Mouse (Mus musculus): ENCODE results near the gene Muc16.

Muc16 gene

DNA sequence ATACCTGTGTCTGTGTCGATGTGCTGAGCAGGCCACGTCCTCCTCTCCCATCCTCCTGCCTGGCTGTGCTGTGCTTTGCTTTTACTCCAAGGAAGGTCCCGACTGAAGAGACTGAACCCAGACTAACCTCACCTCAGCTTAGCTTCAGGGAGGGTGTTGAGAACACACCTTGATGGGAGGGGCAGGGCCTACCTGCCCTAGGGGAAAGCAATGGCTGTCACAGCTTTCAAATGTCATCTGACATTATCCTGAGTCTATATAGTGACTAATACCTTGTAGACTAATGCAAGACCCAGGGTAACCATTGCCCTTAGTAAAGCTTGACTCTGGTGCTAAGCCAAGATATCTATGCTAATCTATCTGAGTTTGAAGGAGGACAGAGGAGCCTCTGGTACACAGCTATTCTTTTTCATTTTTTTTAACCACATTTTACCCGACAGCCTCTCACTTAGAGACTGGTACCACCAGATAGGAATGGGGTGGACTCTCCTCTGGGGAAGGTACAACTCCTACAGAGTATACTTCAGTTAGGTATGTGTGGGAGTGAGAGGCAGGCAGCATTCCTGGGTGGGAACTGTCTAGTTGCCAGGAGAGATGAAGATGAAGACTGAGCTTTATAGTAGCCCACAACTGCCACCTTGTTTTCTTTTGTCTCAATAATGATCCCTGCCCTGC, at the start of gene Muc16:
Gene Muc16, minus strand, starts transcription at position 51 of the 675 bp plus-strand sequence.
- DNase-seq (ENCODE audit: extremely low read depth, low read depth): no peak

DNA sequence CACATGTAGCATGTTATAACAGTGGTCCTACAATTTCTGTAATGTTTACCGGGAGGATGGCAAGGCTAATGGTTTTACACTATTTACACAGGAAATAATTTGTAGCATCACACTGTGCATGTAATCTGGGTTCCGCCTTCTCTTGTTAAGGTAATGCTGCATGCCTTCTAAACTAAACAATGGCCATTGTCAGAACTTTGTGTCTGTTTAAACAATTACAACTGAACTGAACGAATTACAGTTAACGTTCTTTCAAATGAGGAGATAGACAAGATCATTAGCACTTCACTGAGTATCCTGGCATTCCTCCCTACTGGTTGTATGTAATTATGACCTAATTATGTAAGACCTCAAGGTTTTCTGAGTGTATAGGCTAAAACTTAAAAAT, 48.4 kb upstream of the Muc16 start:
- no peak for DNase-seq (ENCODE audit: extremely low read depth, low read depth)

DNA sequence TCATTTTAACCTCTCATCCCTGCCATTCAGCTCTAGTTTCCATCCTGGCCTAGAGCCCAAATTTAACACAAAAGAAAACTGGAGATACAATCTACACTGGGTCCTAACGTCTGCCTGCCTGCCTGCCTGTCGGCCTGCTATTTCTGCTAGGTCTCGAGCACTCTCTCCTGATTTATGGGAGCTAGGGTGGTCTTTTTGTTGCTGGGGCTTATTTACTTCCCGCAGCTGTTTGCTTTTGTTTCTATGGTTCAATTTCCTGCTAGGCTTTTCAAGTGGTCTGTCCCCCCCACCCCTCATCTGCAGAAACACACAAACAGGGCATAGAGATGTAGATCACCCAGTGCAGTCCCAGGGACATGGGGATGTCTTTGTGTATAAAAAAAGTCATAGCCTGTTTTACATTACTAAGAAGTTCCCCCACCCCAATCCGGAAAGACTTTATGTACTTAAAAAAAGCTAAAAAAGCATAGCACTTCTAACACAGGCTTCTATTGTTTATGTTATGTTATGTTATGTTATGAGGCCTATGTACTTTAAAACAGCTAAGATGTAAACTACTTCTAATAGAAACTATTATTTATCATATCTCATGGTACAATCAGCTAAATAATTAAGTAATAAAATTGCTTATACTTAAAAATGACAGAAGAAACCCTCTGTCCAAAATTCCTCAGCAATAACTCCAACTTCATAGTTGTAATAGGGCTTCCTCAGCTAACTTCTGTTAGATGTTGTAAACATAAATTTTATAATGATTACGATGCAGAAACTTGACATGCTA, 47.8 kb upstream of the Muc16 start:
- no peak for DNase-seq (ENCODE audit: extremely low read depth, low read depth)

DNA sequence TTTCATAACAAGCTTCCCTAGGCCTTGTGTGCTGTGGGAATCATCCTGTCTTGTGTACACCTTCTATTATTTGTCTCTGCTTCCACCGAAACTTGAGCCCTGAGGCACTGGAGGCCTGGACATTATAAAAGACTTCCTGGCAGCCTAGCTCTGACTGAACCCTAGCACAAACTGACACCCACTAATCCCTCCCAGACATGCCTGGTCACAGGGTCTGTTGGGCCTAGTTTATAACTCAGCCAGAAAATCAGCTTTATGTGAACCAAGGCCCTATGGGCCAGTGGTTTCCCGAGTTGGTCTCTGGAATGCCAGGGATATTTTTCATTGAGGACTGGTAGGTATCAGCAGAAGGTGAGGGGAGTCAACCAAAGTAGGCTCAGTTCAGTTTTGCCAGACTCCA, 46.7 kb upstream of the Muc16 start:
- DNase-seq (ENCODE audit: extremely low read depth, low read depth): no peak

DNA sequence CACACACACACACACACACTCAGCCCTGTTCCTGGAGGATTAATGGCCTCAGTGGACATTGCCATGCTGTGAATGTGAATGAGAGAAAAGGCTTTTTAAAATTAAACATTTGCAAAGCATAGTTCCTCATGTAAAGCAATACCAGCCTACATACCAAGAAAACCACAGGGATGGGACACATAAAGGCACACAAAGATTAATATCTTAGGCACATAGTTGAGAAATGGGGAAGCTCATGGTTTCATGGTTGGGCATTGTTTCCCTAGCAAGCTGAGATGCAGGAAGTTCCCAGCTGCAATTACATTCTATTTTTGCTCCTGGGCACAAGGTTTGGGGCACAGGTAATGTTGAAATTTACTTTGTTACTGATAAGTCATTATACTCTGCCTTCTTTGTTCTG, 31.3 kb upstream of the Muc16 start:
- no peak for DNase-seq (ENCODE audit: extremely low read depth, low read depth)

DNA sequence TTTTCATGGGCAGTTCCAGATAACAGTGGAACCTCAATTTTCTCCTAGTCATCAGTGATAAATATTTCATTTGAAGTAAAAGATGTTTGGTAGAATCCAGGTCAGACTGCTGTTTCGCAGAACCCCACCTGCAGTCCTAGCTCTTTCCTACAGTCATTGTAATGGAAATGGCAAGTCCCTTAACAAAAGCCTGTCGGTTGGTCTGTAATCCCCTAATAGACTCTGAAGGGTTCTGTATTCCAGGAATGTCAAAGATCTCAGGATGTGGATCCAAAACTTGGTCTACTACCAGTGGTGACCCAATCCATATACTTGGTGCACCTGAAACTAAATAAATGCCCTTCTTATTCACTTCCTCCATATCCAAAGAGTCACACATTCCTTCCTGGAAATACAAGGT, 76.0 kb downstream of the Muc16 start:
- DNase-seq (ENCODE audit: extremely low read depth, low read depth): no peak

DNA sequence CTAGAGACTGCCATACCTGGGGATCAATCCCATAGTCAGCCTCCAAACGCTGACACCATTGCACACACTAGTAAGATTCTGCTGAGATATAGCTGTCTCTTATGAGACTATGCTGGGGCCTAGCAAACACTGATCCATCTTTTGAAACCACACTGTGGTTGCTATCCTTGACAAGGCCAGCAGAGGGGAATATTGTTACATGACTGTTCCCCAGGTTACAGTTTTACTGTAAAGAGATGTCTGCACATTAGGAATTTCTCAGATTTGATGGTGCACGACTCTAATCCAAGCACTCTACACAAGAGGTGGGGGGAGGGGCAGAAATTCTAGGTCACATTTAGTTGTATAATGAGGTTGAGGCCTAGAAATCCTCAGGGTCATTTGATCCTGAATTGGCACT, 166.2 kb downstream of the Muc16 start:
- no peak for DNase-seq (ENCODE audit: extremely low read depth, low read depth)

DNA sequence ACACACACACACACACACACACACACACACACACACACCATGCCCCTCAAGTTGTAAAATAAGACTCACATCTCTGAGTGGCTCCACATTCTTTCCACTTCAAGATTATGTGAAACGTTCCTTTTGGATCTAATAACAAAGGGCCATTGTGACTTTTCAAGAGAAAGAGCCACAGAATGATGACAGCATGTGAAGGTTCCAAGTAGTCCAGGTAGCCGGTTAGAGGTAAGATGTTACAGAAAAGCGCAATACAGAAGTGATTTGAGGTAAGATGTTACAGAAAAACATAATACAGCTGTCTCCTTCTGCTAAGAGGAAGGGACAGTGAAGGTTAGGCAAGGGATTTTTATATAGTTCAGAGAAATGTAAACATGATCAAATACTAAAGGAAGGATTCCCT, 196.2 kb downstream of the Muc16 start, which contains the start of the genes Zfp558 and Mbd3l1:
Gene Zfp558, minus strand, starts transcription at position 101 of the 400 bp plus-strand sequence.
Gene Mbd3l1, plus strand, starts transcription at position 192 of the 400 bp plus-strand sequence.
- no peak for DNase-seq (ENCODE audit: extremely low read depth, low read depth)

DNA sequence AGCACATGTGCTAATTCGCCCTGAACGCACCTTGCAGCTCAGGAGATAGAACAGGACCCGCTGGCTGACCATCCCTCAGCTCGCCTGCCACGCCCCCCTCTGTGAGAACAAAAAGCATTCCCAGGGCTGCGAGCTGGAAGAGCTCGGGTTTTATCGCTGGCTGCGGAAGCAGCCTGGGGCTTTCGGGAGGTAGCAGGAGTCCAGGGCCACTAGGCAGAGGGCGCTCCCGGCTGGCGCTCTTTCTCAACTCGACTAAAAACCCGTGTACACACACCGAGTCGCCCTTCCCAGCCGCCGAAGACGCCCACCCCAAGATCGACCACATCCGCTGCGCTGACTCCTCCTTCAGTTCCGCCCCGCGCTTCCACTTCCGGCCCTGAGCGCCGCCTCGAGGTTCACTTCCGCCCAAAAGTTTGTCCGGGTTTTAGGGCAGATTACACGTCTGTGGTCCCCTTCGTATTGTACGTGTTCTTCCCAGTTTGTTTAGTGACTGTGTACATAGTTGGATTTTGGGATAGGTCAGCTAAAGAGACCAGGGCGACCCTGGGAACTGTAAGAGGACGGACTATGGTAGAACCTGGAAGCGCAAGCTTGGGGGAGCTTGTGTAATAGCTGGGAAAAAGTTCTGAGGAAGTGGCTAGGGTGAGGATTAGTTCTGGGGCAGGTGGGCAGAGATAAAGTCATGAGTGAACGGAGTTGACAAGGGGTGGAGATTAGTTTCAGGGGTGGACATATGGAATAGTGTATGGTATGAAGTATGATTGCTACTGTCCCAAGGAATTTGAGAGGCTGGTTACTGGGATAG, 200.8 kb downstream of the Muc16 start:
- DNase-seq (ENCODE audit: extremely low read depth, low read depth): no peak

DNA sequence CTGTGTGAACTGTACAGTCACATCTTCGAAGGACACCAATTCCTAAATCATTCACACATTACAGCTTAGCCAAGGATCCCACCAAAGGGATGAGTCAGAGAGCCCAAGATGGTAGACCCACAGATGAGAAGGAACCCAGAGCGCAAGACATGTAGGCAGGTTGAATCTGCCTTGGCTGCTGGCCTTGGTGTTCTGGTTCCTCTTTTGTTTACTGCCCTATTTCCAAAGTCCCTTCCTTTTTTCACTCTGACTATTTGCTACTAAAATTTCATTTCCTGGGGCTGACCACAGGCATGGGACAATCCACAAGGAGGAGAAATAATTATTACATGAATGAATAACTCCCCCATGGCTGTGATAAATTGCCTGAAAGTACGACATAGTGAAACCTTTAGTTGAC, 206.3 kb downstream of the Muc16 start:
- no peak for DNase-seq (ENCODE audit: extremely low read depth, low read depth)

DNA sequence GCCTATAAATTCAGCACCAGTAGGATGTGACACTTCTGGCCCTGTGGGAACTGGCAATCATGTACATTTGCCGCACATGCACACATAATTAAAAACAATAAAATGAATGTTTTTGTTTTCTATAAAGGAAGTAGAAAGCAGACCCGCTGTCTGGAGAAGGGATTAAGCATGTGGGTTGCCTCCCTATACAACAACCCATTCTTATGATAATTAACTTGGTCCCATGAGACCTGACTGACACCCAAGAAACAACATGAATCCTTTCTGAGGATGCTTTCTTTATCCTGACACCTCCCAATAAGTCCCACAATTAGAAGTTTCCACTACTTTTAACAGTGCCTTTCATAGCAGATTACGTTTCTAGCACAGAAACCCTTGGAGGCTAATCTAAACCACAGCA, 207.0 kb downstream of the Muc16 start:
- no peak for DNase-seq (ENCODE audit: extremely low read depth, low read depth)

DNA sequence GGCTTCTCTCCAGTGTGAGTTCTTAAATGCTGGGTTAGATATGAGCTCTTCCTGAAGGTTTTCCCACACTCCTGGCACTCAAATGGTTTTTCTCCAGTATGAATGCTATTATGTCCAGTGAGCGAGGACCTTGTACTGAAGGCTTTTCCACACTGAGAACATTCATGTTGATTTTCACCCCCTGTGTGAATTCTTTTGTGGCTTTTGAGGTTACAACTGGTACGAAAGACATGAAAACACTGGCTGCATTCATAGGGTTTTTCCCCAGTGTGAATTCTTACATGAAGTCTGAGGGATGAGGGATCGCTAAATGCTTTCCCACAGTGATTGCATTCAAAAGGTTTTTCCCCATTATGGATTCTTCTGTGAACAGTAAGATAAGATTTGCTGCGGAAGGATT, 217.8 kb downstream of the Muc16 start:
- no peak for DNase-seq (ENCODE audit: extremely low read depth, low read depth)

Measured in MEL-GATA-1-ER (cell line).